Mouse (Mus musculus) kidney, embryonic 15.5 days (tissue): Measurements from ENCODE around the gene Afg1l. TPM values are rescaled to one million over a fixed set of nuclear protein-coding genes. Genes with fewer than 3 reads are reported as not detected.

Experiments
- ATAC-seq: fragments of 200-750 bp; cut with Nextera tagmentation; replicated peaks from 2 replicates; pipeline ENCODE4 v1.8.0; 2017; ENCODE audit warnings: moderate TSS enrichment; ENCODE audit not compliant: low FRiP score
- H3K27ac ChIP-seq: fragments of 300-500 bp; sonication (generic); 2 replicates; pipeline ENCODE4 v1.5.1; 2015; ENCODE audit warnings: mild to moderate bottlenecking, inconsistent platforms
- H3K27me3 ChIP-seq: fragments of 300-500 bp; sonication (generic); 2 replicates; pipeline ENCODE4 v1.6.1; 2015; ENCODE audit warnings: inconsistent platforms
- H3K36me3 ChIP-seq: fragments of 300-500 bp; sonication (generic); 2 replicates; pipeline ENCODE4 v1.6.1; 2015; ENCODE audit warnings: inconsistent platforms
- H3K4me1 ChIP-seq: fragments of 300-500 bp; sonication (generic); 2 replicates; pipeline ENCODE4 v1.6.1; 2015; ENCODE audit warnings: inconsistent platforms
- H3K4me2 ChIP-seq: fragments of 300-500 bp; sonication (generic); 2 replicates; pipeline ENCODE4 v1.6.1; 2015; ENCODE audit warnings: moderate library complexity, mild to moderate bottlenecking, inconsistent platforms
- H3K4me3 ChIP-seq: fragments of 300-500 bp; sonication (generic); replicated peaks from 2 replicates; pipeline ENCODE4 v1.5.1; 2015; ENCODE audit warnings: mild to moderate bottlenecking, inconsistent platforms
- H3K9ac ChIP-seq: fragments of 300-500 bp; sonication (generic); 2 replicates; pipeline ENCODE4 v1.6.1; 2015; ENCODE audit warnings: mild to moderate bottlenecking, inconsistent platforms
- H3K9me3 ChIP-seq: fragments of 300-500 bp; sonication (generic); replicated peaks from 2 replicates; pipeline ENCODE4 v1.6.1; 2016; ENCODE audit warnings: inconsistent platforms
- WGBS: fragments of 180-500 bp; shearing (Covaris S2); methylation state at CpG from one replicate; pipeline ENCODE4 v1.1.7; 2015; ENCODE audit warnings: mixed read lengths; 5-methylcytosine and 5-hydroxymethylcytosine counted together
- polyA plus RNA-seq: library from polyadenylated mRNA; unstranded; fragments of >200 nt; fragmentation: Nextera tagmentation; extraction: Ambion mirVana; gene quantifications from 2 replicates; pipeline ENCODE4 v1.2.1, GENCODE M21; 2015

Afg1l gene
- polyA plus RNA-seq, 1 experiment from 2014 or later, result 7.0 TPM

DNA sequence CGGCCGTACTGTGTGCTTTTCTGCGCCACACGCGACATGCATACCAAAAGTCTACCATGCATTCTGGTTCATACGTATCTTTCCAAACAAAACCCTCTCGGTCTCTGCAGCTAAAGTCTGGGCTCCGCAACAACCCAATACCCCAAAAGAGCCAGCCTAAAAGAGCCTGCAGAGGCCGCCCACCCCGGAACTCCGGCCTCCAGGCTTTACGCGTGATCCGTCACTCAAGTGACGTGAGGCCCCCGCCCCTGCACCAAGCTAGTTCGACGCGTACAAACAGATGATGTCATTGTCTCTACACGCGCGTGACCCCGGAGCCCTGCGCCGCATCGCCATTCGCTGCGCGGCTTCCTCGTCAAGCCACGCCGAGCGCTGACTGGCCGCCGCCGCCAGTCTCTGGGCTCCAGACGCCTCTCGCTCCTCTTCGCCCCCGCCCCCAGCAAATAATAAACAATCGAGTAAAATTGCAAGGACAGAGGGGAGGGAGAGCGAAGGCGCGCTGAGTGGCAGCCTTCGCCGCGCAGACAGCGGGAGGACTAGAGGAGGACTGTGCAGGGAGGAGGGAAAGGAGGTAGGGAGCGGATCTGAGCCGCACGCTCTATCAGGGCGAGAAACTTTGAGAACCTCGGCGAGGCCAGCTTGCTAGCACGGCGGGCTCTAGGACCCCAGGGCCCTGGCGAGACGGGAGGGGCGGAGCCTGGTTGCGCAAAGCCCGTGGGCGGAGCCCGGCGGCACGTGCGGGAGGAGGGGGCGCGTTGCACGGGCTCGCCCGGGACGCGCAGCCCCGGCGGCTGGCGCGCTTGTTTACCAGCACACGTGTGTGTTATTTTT, 200.7 kb downstream of the Afg1l start:
- H3K4me2 ChIP-seq, result peak overlapping the region; percentile 93
- H3K9me3 ChIP-seq, result no peaks in the 10 kb centered on the region
- peak overlapping the region; percentile 83 for H3K4me3 ChIP-seq
- WGBS, result under 1% methylated on average over 78 of the region's 78 CpGs
- ATAC-seq, result peak; percentile 92
- no peaks in the 10 kb centered on the region for H3K27me3 ChIP-seq
- H3K36me3 ChIP-seq, result peaks cover 5% of the 10 kb centered on the region; the same call in 1 of the 2 replicates
- H3K4me1 ChIP-seq, result peaks cover 29% of the 10 kb centered on the region
- peak overlapping the region; percentile 79 for H3K9ac ChIP-seq
- peak overlapping the region; percentile 98 for H3K27ac ChIP-seq

DNA sequence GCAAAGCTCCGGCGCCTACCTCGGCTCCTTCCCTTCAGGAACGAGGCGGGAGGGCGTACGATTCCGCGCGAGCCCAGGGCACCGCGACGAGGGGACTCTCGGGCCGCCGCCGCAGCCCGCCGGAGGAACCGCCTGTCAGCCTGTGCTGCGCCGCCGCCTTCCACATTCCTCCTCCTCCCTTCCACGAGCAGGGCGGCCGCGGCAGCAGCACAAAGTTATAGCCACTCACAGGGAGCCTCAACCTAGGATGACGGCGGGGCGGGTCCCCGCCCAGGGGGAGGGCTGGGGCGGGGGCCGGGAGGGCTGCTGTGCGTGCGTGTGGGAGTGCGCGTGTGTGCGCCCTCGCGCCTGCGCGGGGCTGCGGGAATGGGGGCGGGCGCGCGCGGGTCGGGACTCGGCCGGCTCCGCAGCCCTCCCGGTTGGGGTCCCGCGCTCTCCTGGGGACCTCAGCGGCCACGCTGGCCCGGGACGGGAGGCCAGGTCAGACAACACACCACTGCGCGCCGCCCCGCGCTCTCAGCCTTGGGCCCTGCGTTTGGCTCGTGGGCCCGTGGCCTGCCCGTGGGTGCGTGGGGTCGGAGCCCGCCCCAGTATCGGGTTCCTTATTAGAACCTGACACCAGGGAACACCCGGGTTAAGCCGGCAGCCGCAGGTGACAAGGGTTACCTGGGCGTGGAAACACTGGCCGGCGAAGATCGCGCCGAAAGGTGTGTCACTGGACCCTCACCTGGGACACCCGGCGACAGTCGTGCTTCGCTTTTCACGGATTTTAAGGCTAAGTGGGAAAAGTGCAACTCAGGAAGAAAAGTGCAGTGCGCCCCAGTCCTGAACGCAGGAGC, 201.6 kb downstream of the Afg1l start, which contains the start of gene Foxo3:
Foxo3 (minus strand) TSS at position 249 of the 839 bp plus-strand sequence.
- Histone ChIP-seq H3K4me1 (peaks cover 37% of the 10 kb centered on the region), H3K9me3 (no peaks in the 10 kb centered on the region), H3K27ac (peak within 1 kb of the TSS; percentile 98), H3K4me2 (peak within 1 kb of the TSS; percentile 93), H3K4me3 (peak within 1 kb of the TSS; percentile 83), H3K27me3 (no peaks in the 10 kb centered on the region), H3K9ac (peak within 1 kb of the TSS; percentile 79), H3K36me3 (peaks cover 7% of the 10 kb centered on the region; the same call in 1 of the 2 replicates)
- peak; percentile 76 for ATAC-seq
- WGBS, result under 1% methylated on average over 81 of the region's 88 CpGs

DNA sequence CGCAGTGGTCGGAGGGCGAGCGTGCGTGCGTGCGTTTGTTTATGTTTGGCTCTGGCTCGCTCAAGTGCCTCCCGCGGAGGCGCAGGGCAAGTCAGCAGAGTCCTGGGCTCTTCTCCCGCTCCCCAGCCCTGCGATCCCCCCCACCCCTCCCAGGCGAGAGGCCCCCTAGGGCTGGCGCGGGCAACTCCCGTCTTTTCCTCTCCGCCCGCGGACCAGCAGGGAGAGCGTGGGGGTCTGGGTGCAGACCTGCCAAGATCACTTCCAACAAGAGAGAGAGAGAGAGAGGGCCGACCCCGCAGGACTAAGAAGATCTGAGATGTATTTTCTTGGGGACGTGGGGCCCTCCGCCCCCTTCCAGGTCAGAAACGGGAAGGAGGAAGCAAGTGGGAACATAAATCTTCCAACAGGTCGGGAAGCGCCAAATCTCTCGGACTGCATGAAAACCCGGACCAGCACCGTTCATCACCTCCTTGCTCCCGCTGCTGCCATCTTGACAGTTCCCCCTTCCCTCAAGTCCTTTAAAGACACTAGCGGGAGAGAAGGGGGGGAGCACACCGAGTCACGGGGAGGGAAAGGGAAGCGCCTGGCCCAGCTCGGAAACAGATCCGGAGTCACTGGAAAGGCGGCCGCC, 202.4 kb downstream of the Afg1l start:
- Histone ChIP-seq H3K4me1 (peaks cover 45% of the 10 kb centered on the region), H3K4me3 (peak overlapping the region; percentile 83), H3K27me3 (no peaks in the 10 kb centered on the region), H3K27ac (peak overlapping the region; percentile 98), H3K36me3 (peaks cover 7% of the 10 kb centered on the region; the same call in 1 of the 2 replicates), H3K9ac (peak overlapping the region; percentile 79), H3K9me3 (no peaks in the 10 kb centered on the region), H3K4me2 (peak overlapping the region; percentile 93)
- ATAC-seq, result no peak; the same call in 1 of the 2 replicates
- WGBS, result under 1% methylated on average over 35 of the region's 40 CpGs

DNA sequence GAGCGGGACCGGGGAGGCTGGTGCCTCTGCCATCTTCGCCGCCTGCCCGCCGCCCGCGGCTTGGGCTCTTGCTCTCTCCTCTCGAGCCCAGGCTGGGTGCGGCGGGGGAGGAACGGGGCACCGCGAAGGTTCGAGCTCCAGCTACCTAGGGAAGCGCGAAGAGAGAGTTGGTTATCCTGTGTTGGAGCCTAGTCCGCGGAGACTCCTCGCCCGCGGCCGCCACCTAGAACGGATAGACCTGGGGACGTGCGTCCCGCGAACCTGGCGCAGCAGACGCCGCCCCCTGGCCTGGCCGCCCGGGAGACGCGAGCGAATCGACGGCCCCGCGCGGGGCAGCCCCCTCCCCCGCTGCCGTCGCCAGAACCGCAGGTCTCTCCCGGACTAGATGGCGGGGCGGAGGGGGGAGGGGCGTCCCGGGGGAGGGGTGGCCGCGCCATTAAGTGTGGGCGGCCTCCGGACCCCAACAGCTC, 202.9 kb downstream of the Afg1l start:
- H3K27me3 ChIP-seq, result no peaks in the 10 kb centered on the region
- peak overlapping the region; percentile 83 for H3K4me3 ChIP-seq
- WGBS, result under 1% methylated on average over 54 of the region's 54 CpGs
- peak overlapping the region; percentile 98 for H3K27ac ChIP-seq
- peak overlapping the region; percentile 93 for H3K4me2 ChIP-seq
- peaks cover 49% of the 10 kb centered on the region for H3K4me1 ChIP-seq
- peak overlapping the region; percentile 79 for H3K9ac ChIP-seq
- no peak for ATAC-seq
- peaks cover 7% of the 10 kb centered on the region; the same call in 1 of the 2 replicates for H3K36me3 ChIP-seq
- no peaks in the 10 kb centered on the region for H3K9me3 ChIP-seq

DNA sequence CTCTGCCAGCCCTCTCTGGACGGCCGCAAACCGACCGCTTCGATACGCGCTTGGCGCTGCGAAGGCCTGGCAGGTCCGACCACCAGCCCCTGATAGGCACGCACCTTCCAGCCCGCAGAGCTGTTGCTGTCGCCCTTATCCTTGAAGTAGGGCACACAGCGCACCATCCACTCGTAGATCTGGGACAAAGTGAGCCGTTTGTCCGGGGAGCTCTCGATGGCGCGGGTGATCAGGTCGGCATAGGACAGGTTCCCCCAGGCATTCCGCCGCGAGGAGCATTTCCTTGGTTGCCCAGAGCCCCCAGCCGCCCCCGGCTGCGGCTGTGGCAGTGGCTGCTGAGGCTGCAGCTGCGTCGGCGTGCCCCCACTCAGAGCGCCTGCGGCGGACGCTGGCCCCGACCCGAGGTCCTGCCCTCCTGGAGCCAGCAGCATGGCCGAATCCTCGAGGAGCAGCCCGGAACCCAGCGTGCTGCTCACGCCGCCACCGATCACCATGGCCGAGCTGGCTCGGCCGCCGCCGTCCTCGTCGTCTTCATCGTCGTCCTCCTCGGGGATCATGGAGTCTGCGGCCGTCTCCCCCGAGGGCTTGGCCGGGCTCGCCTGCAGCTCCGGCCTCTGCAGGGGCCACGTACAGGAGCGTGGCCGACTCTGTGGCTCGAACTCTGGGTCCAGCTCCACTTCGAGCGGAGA, 203.5 kb downstream of the Afg1l start:
- peak overlapping the region; percentile 79 for H3K9ac ChIP-seq
- no peak for ATAC-seq
- whole genome bisulfite sequencing, result 2% methylated on average over 64 of the region's 65 CpGs

DNA sequence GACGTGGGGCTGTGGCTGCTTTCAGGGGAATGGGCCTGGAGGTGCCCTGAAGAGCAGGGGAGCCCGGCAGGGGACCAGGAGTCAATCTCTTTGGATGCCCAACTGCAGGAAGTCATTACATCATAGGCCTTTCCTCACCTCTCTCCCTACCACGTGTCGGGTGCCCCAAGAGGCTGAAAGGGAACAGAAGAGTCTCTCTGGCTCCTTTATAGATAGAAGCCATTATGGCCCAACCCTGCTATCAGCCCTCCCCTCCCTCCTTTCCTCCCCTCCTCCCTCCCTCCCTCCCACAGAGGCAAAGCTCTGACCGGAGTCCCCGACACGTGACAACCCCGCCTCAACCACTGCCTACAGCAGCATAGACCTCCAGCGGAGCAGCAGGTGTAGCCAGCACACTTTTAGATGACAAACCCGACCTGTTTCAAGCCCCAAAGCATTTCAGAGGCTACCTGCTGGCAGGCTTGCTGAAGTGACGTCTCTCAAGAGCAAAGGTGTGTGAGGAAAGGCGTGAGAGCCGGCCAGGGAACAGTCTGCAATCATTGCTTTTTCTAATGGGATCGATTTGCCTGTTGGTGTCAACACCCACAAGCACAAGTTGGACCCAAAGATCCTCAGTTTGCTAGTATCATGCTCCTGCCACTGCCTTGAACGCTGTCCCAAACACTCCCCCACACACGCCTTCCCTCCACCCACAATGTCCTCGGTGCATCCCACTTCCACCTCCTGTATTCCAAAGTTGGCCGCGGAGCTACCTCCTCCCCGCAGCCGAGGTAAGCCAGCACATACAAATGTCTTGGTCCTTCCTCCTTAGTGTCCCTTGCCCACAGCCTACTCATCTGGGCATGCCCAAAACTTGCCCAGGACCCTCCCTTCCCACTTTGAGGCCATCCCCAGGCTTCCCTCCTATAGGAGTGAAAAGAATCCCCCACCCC, 204.3 kb downstream of the Afg1l start:
- Histone ChIP-seq H3K4me2 (peak overlapping the region; percentile 93), H3K27ac (peak overlapping the region; percentile 33; the same call in 1 of the 2 replicates), H3K9me3 (no peaks in the 10 kb centered on the region), H3K4me1 (peaks cover 60% of the 10 kb centered on the region), H3K9ac (peak overlapping the region; percentile 79), H3K36me3 (peaks cover 11% of the 10 kb centered on the region; the same call in 1 of the 2 replicates), H3K27me3 (no peaks in the 10 kb centered on the region), H3K4me3 (peak overlapping the region; percentile 83)
- ATAC-seq, result no peak
- WGBS, result 10% methylated on average over 21 of the region's 21 CpGs

More for the DNA sequence above, 203.5 kb downstream of the Afg1l start:
- no peaks in the 10 kb centered on the region for H3K9me3 ChIP-seq
- peak overlapping the region; percentile 98 for H3K27ac ChIP-seq
- H3K27me3 ChIP-seq, result no peaks in the 10 kb centered on the region
- H3K4me1 ChIP-seq, result peaks cover 51% of the 10 kb centered on the region
- peaks cover 9% of the 10 kb centered on the region; the same call in 1 of the 2 replicates for H3K36me3 ChIP-seq
- peak overlapping the region; percentile 83 for H3K4me3 ChIP-seq
- peak overlapping the region; percentile 93 for H3K4me2 ChIP-seq

DNA sequence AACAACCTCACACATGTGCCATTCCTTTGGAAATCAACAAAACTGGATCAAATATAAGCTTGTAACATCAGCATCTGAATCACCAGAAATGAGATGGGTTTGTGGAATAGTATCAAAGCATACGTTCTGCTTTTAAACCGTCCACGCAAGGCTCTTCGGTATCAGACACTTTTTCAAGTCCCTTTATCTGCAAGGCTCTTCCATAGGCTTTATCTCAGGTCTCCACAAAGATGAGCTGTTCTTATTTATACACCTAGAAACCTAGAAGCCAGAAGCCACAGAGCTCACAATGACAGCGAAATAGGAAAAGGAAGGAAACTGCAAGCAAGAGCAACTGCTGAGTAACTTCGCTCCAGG, 205.0 kb downstream of the Afg1l start:
- H3K27ac ChIP-seq, result no peak overlapping the region
- WGBS, result 72% methylated on average over 6 of the region's 6 CpGs
- H3K4me3 ChIP-seq, result peak overlapping the region; percentile 83
- 0 out of 2 replicates have a peak overlapping the region, but pooled peaks have one; percentile 29 for H3K9ac ChIP-seq
- no peak for ATAC-seq
- H3K9me3 ChIP-seq, result no peaks in the 10 kb centered on the region
- H3K4me1 ChIP-seq, result peaks cover 61% of the 10 kb centered on the region
- H3K4me2 ChIP-seq, result peak overlapping the region; percentile 93
- no peaks in the 10 kb centered on the region for H3K27me3 ChIP-seq
- peaks cover 11% of the 10 kb centered on the region; the same call in 1 of the 2 replicates for H3K36me3 ChIP-seq

DNA sequence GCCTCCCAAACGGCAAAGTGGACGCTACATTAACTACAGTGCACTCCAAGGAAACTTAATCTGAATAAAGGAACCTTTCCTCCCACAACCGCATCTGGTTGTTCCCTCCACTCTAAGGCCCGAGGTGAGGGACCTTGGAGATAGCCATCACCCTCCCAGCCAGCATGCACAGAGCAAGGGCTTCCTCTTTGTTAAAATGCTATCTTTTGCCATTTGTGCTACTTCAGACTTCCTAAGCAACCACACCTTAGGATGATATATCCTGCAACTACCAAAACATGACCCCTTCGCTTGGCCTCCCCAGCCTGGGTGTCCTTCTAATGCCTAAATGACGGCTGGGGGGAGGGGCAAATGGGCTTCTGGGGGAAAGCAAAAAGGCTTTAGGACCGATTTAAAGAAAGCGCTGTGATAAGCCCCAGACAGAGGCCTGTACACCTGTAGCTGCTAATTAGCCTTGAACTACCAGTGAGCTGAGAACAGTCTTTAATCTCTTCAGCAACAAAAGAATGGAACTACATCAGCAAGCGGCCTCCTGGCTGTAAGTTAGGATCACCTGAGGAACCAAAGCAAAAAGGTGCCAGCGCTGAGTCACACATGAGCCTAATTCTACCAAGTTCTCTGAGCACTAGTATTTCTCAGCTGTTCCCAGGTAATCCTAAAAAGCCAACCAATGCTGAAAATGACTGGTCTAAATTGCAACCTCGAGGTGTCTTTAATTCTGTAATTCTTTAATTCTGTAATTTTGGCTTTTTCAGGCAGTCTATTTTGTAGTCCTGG, 206.7 kb downstream of the Afg1l start:
- WGBS, result 38% methylated on average over 11 of the region's 11 CpGs
- H3K4me1 ChIP-seq, result peaks cover 64% of the 10 kb centered on the region
- no peak for ATAC-seq
- peaks cover 24% of the 10 kb centered on the region for H3K36me3 ChIP-seq
- no peaks in the 10 kb centered on the region for H3K27me3 ChIP-seq
- no peaks in the 10 kb centered on the region for H3K9me3 ChIP-seq
- H3K4me3 ChIP-seq, result no peak overlapping the region
- peak overlapping the region; percentile 27 for H3K4me2 ChIP-seq
- H3K9ac ChIP-seq, result no peak overlapping the region
- H3K27ac ChIP-seq, result peak overlapping the region; percentile 52; the same call in 1 of the 2 replicates

DNA sequence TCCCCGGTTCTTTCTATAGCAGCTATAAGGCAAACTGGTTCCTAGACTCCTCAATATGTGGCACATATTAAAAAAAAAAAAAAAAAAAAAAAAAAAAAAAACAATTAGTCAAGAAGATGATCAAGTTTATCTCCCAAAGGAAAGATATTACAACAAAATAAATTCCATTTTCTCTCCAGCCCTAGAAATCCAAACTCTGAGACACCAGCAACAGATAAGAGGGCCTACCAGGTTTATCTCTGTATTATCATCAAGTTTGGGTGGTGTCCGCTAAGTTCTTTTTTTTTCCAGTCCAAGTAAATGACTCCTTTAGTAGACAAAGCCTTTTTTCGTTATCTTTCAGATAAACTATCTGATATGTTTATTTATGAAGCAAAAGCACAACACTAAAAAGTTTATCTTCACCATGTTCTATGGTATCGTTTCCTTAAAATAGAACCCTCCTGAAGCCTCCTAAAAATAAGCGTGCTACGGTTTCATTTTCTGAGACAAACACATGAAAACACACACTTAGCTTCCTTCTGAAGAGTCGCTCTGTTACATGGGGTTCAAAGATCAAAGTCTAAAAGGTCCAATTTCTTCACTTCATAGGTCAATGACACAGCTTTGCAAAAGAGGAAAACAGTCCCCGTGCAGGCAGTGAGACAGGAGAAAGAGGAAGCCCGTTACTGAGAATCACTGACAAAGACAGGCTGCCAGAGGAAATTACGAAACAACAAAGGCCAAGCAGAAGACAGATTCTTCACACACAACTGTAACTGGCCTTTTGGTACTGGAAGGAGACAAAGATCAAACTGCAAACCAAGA, 207.9 kb downstream of the Afg1l start:
- 0 out of 2 replicates have a peak overlapping the region, but pooled peaks have one; percentile 52 for H3K27ac ChIP-seq
- ATAC-seq, result no peak
- H3K4me1 ChIP-seq, result peaks cover 64% of the 10 kb centered on the region

More for the DNA sequence above, 207.9 kb downstream of the Afg1l start:
- Histone ChIP-seq H3K9me3 (no peaks in the 10 kb centered on the region), H3K4me2 (no peak overlapping the region), H3K36me3 (peaks cover 36% of the 10 kb centered on the region), H3K4me3 (no peak overlapping the region), H3K27me3 (no peaks in the 10 kb centered on the region), H3K9ac (no peak overlapping the region)
- 39% methylated on average over 10 of the region's 10 CpGs for WGBS
